Mouse (Mus musculus) heart, postnatal 0 days (tissue): ENCODE measurements around the gene Pla2r1. TPM values are rescaled to one million over a fixed set of nuclear protein-coding genes. Genes with fewer than 3 reads are reported as not detected.

Experiments used
- ATAC-seq: fragments of 200-750 bp; cut with Nextera tagmentation; 2 replicates; pipeline ENCODE4 v1.8.0; 2017; ENCODE audit warnings: low read depth, moderate number of reproducible peaks, moderate library complexity; ENCODE audit not compliant: insufficient read depth
- DNase-seq: peaks from one replicate; pipeline ENCODE4 v3.0.0-alpha.2; 2016; ENCODE audit warnings: low spot score
- H3K27ac ChIP-seq: fragments of 300-500 bp; sonication (generic); 2 replicates; pipeline ENCODE4 v1.5.1; 2014; ENCODE audit warnings: low read depth, mild to moderate bottlenecking
- H3K27me3 ChIP-seq: fragments of 300-500 bp; sonication (generic); 2 replicates; pipeline ENCODE4 v1.6.1; 2014; ENCODE audit warnings: low read length, mixed read lengths; ENCODE audit not compliant: control insufficient read depth, insufficient read depth
- H3K36me3 ChIP-seq: fragments of 300-500 bp; sonication (generic); replicated peaks from 2 replicates; pipeline ENCODE4 v1.6.1; 2014; ENCODE audit warnings: low read length, mixed read lengths; ENCODE audit not compliant: control insufficient read depth, insufficient read depth
- H3K4me1 ChIP-seq: fragments of 300-500 bp; sonication (generic); 2 replicates; pipeline ENCODE4 v1.6.1; 2014; ENCODE audit warnings: antibody characterized with exemption; ENCODE audit not compliant: control insufficient read depth, insufficient read depth
- H3K4me2 ChIP-seq: fragments of 300-500 bp; sonication (generic); 2 replicates; pipeline ENCODE4 v1.6.1; 2014; ENCODE audit warnings: low read depth, mild to moderate bottlenecking, low read length, moderate library complexity
- H3K4me3 ChIP-seq: fragments of 300-500 bp; sonication (generic); 2 replicates; pipeline ENCODE4 v1.5.1; 2014; ENCODE audit warnings: low read depth, low read length
- H3K9ac ChIP-seq: fragments of 300-500 bp; sonication (generic); replicated peaks from 2 replicates; pipeline ENCODE4 v1.6.1; 2014; ENCODE audit warnings: low read depth, low read length, mixed read lengths
- H3K9me3 ChIP-seq: fragments of 300-500 bp; sonication (generic); replicated peaks from 2 replicates; pipeline ENCODE4 v1.6.1; 2016; ENCODE audit warnings: low read length; ENCODE audit not compliant: control insufficient read depth
- CTCF ChIP-seq: IDR thresholded peaks from 2 replicates; pipeline ENCODE4 v1.5.1; 2016; ENCODE audit warnings: antibody characterized with exemption, control low read depth, low read depth
- EP300 ChIP-seq: IDR thresholded peaks from 2 replicates; pipeline ENCODE4 v1.6.1; 2016; ENCODE audit warnings: antibody characterized with exemption, low read depth
- WGBS: fragments of 180-500 bp; shearing (Covaris S2); extraction: QIAGEN DNeasy Blood & Tissue Kit; methylation state at CpG from one replicate; pipeline ENCODE4 v1.1.7; 2014; 5-methylcytosine and 5-hydroxymethylcytosine counted together
- polyA plus RNA-seq: library from polyadenylated mRNA; unstranded; fragments of >200 nt; fragmentation: Nextera tagmentation; extraction: Ambion mirVana; gene quantifications from 2 replicates; pipeline ENCODE4 v1.2.1, GENCODE M21; 2015
- total RNA-seq: library from RNA; depleted of rRNA; stranded (reverse); fragments of >200 nt; gene quantifications from 2 replicates; pipeline ENCODE4 v1.2.3, GENCODE M21; 2014; ENCODE audit warnings: low replicate concordance

Gene Pla2r1
- total and polyA plus RNA-seq, 2 experiments from 2014 or later: 0.61 to 1.00 TPM

- H3K4me3 ChIP-seq: no peak overlapping the region
- H3K4me1 ChIP-seq: no peaks in the 10 kb centered on the region
- no peaks in the 10 kb centered on the region for H3K9me3 ChIP-seq
- TF ChIP-seq EP300 (no peak), CTCF (no peak)
- H3K36me3 ChIP-seq: no peaks in the 10 kb centered on the region
- WGBS: 59% methylated on average over 3 of the region's 3 CpGs
- H3K4me2 ChIP-seq: no peak overlapping the region
- no peak for DNase-seq
- H3K9ac ChIP-seq: no peak overlapping the region
- ATAC-seq: no peak
- H3K27ac ChIP-seq: no peak overlapping the region
- H3K27me3 ChIP-seq: no peaks in the 10 kb centered on the region
These were observed 101.9 kb downstream of the Pla2r1 start for GRCm38 (mm10) chr2:60451119-60451773.

GRCm38 (mm10) chr2:60449732-60450131 lies 103.4 kb downstream of the Pla2r1 start:
- no peaks in the 10 kb centered on the region for H3K27me3 ChIP-seq
- no peak overlapping the region for H3K4me3 ChIP-seq
- H3K36me3 ChIP-seq: no peaks in the 10 kb centered on the region
- DNase-seq: no peak
- H3K9me3 ChIP-seq: no peaks in the 10 kb centered on the region
- TF ChIP-seq CTCF: no peak
- no peak for TF ChIP-seq EP300
- no peak for ATAC-seq
- no peak overlapping the region for H3K27ac ChIP-seq
- H3K4me1 ChIP-seq: no peaks in the 10 kb centered on the region
- 56% methylated on average over 6 of the region's 6 CpGs for WGBS
- H3K4me2 ChIP-seq: no peak overlapping the region
- no peak overlapping the region for H3K9ac ChIP-seq

GRCm38 (mm10) chr2:60444711-60445509 lies 108.2 kb downstream of the Pla2r1 start:
- ATAC-seq (no peak), DNase-seq (no peak)
- Histone ChIP-seq H3K9me3 (no peaks in the 10 kb centered on the region), H3K4me3 (no peak overlapping the region), H3K27me3 (no peaks in the 10 kb centered on the region), H3K36me3 (no peaks in the 10 kb centered on the region), H3K9ac (no peak overlapping the region), H3K27ac (no peak overlapping the region), H3K4me1 (no peaks in the 10 kb centered on the region), H3K4me2 (no peak overlapping the region)
- WGBS: 80% methylated on average over 9 of the region's 9 CpGs
- TF ChIP-seq CTCF (no peak), EP300 (no peak)

- no peak overlapping the region for H3K9ac ChIP-seq
- no peak overlapping the region for H3K4me3 ChIP-seq
- no peak for TF ChIP-seq EP300
- no peak for TF ChIP-seq CTCF
- DNase-seq: no peak
- no peaks in the 10 kb centered on the region for H3K4me1 ChIP-seq
- ATAC-seq: no peak
- no peaks in the 10 kb centered on the region for H3K27me3 ChIP-seq
- H3K27ac ChIP-seq: no peak overlapping the region
- H3K36me3 ChIP-seq: no peaks in the 10 kb centered on the region
- no peak overlapping the region for H3K4me2 ChIP-seq
- whole genome bisulfite sequencing: 90% methylated on average over 7 of the region's 7 CpGs
- no peaks in the 10 kb centered on the region for H3K9me3 ChIP-seq
These were observed 109.8 kb downstream of the Pla2r1 start for GRCm38 (mm10) chr2:60443279-60443678.

GRCm38 (mm10) chr2:60441875-60442274 lies 111.2 kb downstream of the Pla2r1 start:
- Histone ChIP-seq H3K4me1 (no peaks in the 10 kb centered on the region), H3K27me3 (no peaks in the 10 kb centered on the region), H3K36me3 (no peaks in the 10 kb centered on the region), H3K9ac (no peak overlapping the region), H3K4me2 (no peak overlapping the region), H3K27ac (no peak overlapping the region), H3K4me3 (no peak overlapping the region), H3K9me3 (no peaks in the 10 kb centered on the region)
- 18% methylated on average over 3 of the region's 3 CpGs for WGBS
- DNase-seq (peak; percentile 14), ATAC-seq (no peak)
- peak; percentile 44 for TF ChIP-seq CTCF
- no peak for TF ChIP-seq EP300
